ENCODE assay signal across 9 mouse cellular contexts in the genomic region with DNA sequence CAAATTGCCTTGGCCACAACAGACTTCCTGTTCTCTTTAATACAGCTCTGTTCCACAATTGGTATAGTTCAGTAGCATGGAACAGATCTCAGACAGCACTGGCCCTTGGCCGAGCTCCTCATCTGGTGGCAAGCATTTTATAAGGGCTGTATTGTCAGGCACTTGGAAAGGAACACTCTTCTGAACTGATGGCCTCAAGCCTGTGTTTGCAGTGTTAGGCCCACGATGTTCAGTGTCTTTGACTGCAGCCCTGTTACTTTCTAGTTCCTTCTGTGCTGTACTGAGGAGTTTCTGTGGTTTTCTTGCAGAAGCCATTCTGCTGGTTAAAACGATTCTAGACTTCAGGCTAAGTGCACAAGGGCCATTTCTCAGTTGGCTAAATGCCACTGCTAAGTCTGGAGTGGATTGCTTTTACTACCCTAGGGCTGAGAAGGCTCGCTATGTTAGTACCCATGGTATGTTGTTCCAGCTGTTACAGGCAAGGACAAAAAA.
A peak's percentile ranks its signal among the peaks of the same experiment; 100 is the strongest.
DNase-seq lines count a peak whose midpoint lies in the region; ATAC-seq lines count a peak whose summit lies in the region.
"Had no signal": no experiment of that assay in that cellular context is flagged by ENCODE, and none has a peak within 500 bp of the region (broad histone marks: within the 10 kb centered on the region; RNA-seq: fewer than 3 reads in every experiment).

No protein-coding gene starts in this region.

- intact Hi-C loops in heart, postnatal 36 days (cut with DNase I), result no loop called here
- intact Hi-C loops in left cerebral cortex, postnatal 4 days (cut with DNase I), result no loop called here

- H3K4me3 ChIP-seq in forebrain, embryonic 16.5 days (replicated peaks; ENCODE audit: low read length), result no peak overlapping the region
- H3K4me3 ChIP-seq in forebrain, embryonic 10.5 days, result no peak overlapping the region
- H3K4me3 ChIP-seq: myocyte had no signal

- H3K27me3 ChIP-seq in forebrain, embryonic 16.5 days (replicated peaks; ENCODE audit: control insufficient read depth, insufficient read depth, low read length), result no peaks in the 10 kb centered on the region
- H3K27me3 ChIP-seq in forebrain, embryonic 10.5 days (ENCODE audit: poor library complexity, severe bottlenecking), result no peaks in the 10 kb centered on the region

- H3K9ac ChIP-seq in forebrain, embryonic 16.5 days (replicated peaks; ENCODE audit: low read depth, low read length), result no peak overlapping the region

- H3K9me3 ChIP-seq in forebrain, embryonic 16.5 days (ENCODE audit: control insufficient read depth, low read length), result no peaks in the 10 kb centered on the region
- H3K9me3 ChIP-seq in forebrain, embryonic 10.5 days, result no peaks in the 10 kb centered on the region

- WGBS in forebrain, embryonic 16.5 days, result 75% methylated on average over 4 of the region's 4 CpGs
- 78% methylated on average over 4 of the region's 4 CpGs for WGBS in forebrain, embryonic 10.5 days

- ATAC-seq in forebrain, embryonic 16.5 days, result 0 out of 2 replicates have a peak, but pooled peaks have one; percentile 26
- no peak for ATAC-seq in megakaryocyte-erythroid progenitor cell, adult 5-6 weeks (replicated peaks; ENCODE audit: low FRiP score, low TSS enrichment, poor library complexity, severe bottlenecking)

- H3K27ac ChIP-seq in forebrain, embryonic 16.5 days (ENCODE audit: low read length), result no peak overlapping the region
- no peak overlapping the region for H3K27ac ChIP-seq in forebrain, embryonic 10.5 days

- DNase-seq in forebrain, embryonic 10.5 days (ENCODE audit: extremely low spot score, low spot score), result no peak
- peak; percentile 3 for DNase-seq in 3134 (ENCODE audit: extremely low read depth, insufficient read length, low spot score)
- peak; percentile 3 to 6 for DNase-seq in cerebellum, postnatal 36 days
- DNase-seq in heart, postnatal 36 days, result peak; percentile 36 to 37
- DNase-seq in left cerebral cortex, postnatal 4 days, result peak; percentile 60
- peak; percentile 30 to 39 for DNase-seq in right cerebral cortex, postnatal 36 days (ENCODE audit: low spot score in 2 of 2)

- no peak overlapping the region for H3K4me2 ChIP-seq in forebrain, embryonic 16.5 days (ENCODE audit: low read length)

- H3K36me3 ChIP-seq in forebrain, embryonic 16.5 days (ENCODE audit: control insufficient read depth, insufficient read depth), result no peaks in the 10 kb centered on the region
- no peaks in the 10 kb centered on the region for H3K36me3 ChIP-seq in forebrain, embryonic 10.5 days (replicated peaks)

- no peaks in the 10 kb centered on the region for H3K4me1 ChIP-seq in forebrain, embryonic 16.5 days (replicated peaks; ENCODE audit: control insufficient read depth, insufficient read depth, low read length)
- H3K4me1 ChIP-seq in forebrain, embryonic 10.5 days, result no peaks in the 10 kb centered on the region
